Mouse (Mus musculus) mouse embryonic stem cell (cell line): ENCODE measurements at regions not wholly inside any gene's neighbourhood (a gene's known extent, or its start where the extent isn't known, plus 50 kb on each side); places are given as distances from the start of the nearest gene placed in this dataset.
"Not testable (repeated sequence)": the region's sequence is repeated elsewhere in the genome, so short reads cannot be mapped to it uniquely, and the experiment has no call there.

Experiments used
- in situ Hi-C, 2 experiments: fragments of 300-500 bp; cut with MboI; formaldehyde crosslinking; loops; 1 replicate in 1 of 2; 3 replicates in 1 of 2; pipeline ENCODE4 v1.14.3; 2019 to 2020; ENCODE audit warnings: low sequenced_read_pairs in 2 of 2, low pct_unique_long_range_greater_than_20kb in 1 of 2, mixed read lengths in 1 of 2; ENCODE audit not compliant: unreplicated experiment in 1 of 2

DNA sequence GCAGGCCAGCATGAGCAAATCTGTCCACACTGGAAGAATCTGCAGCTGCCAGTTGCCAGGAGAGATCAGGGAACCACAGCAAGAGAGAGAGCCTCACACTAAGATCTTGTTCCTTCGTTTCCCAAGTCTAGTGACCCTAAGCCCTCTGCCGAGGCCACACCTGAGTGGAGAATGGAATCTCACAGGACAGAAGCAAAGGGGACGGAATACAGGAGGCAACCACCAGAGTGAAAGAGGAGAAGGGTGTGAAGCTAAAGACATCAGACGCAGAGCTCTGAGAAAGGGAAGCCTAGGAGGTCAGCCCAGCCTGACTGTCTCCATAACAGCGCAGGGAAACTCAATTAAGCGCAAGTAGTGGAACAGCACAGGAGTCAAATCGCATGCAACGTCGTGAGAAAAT lies 75.0 kb downstream of the Suds3 start:
- in situ Hi-C loops: no loop called here

DNA sequence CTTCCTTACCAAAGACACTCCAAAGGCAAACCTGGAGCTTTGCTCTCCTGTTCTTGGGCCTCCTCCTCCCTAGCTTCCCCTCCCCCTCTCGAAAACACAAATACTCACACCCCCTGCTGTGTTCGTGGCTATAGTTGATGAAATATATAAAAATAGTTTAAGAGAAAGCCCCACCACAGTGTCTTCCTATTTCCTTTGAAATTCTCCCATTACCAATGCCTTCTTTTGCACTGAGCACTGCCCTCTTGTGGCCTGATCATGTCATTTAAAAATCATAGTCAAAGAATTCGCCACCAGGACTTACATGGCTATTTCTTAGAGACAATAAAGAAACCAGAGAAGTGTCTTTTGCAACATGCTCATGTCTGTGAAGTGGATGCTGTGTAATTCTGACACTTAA lies 78.7 kb downstream of the Suds3 start:
- in situ Hi-C loops: no loop called here

GRCm38 (mm10) chr5:117032130-117032529 lies 83.8 kb downstream of the Suds3 start:
- in situ Hi-C loops: no loop called here

DNA sequence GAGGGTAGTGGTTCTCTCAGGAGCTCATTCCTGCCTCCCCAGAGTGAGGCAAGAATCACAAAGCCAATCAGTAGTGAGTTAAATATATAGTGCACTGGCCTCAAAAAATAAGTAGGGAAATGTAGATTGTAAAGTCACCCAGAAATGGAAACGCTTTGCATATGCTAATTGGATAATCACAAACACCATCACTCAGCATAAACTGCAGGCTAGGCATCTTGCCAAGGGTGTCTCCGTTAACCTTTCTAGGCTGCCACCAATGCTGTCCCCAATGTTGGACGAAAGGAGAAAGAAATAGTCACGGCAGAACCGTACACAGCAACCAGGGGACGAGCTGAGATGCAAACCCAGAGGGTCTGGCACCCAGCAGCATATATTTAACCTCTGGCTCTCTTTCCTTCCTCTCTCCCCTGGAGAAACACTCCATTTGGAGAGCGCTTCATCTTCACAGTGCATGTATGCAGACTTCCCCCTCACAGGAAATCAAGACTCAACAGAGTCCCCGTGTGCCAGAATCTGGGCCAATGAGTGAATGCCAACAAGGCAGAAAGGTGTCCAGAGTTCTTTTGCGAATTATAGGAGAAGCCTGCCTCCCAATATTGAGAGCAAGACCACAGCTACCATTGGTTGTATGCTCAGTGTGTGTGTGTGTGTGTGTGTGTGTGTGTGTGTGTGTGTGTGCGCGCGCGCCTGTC lies 90.1 kb downstream of the Suds3 start:
- in situ Hi-C loops: no loop called here

GRCm38 (mm10) chr5:117018419-117019150 lies 97.3 kb downstream of the Suds3 start:
- in situ Hi-C loops: no loop called here

GRCm38 (mm10) chr5:117011128-117011527 lies 104.8 kb downstream of the Suds3 start:
- in situ Hi-C loops: no loop called here

DNA sequence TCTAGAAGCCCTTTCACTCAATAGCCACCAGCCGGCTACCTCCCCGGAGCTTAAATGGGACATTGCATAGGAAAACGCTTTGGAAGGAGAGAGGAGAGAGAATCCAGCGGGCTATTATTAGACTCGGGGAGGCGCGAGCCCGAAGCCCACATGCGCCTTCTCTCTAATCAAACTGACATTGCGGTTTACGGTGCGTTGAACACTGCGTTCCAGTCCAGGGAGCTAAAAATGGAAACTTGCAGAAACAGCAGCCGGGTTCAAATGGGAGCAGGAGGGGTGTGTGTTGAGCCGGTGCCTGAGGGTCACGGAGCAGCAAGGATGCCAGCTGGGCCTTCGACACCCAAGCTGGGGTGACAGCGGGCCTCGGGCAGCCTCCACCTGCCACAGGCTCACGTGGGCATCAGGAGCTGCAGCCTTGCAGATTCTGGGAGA lies 115.1 kb downstream of the Suds3 start:
- in situ Hi-C loops: no loop called here

GRCm38 (mm10) chr5:116994508-116994907 lies 121.4 kb downstream of the Suds3 start:
- in situ Hi-C loops: no loop called here

GRCm38 (mm10) chr5:116993674-116994073 lies 122.2 kb downstream of the Suds3 start:
- in situ Hi-C loops: no loop called here

- in situ Hi-C loops: no loop called here
Measured at GRCm38 (mm10) chr5:116991461-116991860, 124.5 kb downstream of the Suds3 start.

DNA sequence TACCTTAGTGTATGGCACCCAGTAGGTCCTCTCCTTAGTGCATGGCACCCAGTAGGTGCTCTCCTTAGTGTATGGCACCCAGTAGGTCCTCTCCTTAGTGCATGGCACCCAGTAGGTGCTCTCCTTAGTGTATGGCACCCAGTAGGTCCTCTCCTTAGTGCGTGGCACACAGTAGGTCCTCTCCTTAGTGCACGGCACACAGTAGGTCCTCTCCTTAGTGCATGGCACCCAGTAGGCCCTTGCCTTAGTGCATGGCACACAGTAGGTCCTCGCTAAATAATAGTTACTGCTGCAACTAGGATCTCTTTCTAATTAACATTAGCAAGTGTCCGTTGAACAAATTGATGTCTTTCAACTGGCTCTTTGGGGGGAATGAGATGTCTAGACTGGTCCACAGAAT lies 144.4 kb downstream of the Suds3 start:
- in situ Hi-C loops: not testable (repeated sequence)

GRCm38 (mm10) chr5:116964171-116964570 lies 151.7 kb downstream of the Suds3 start:
- in situ Hi-C loops: no loop called here

GRCm38 (mm10) chr5:116963106-116963505 lies 152.8 kb downstream of the Suds3 start:
- in situ Hi-C loops: no loop called here

DNA sequence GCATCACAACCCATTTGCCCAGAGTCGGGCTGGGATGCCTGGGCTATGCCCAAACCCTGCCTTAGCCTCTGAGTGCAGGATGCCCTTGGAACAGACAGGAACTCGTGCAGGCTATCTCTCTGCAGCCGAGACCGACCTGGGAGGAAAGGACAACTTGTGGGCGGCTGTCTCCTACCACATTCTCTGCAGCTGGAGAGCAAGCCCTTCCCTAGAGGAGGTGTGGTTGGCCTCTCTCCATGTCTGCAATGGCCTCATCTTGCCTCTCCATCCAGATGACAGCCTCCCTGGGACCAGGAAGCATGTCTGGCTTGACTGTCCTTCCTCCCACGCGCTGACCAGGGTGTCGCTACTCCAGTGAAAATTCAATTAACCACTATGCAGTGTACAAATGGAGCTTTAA lies 155.9 kb downstream of the Suds3 start:
- in situ Hi-C loops: no loop called here

DNA sequence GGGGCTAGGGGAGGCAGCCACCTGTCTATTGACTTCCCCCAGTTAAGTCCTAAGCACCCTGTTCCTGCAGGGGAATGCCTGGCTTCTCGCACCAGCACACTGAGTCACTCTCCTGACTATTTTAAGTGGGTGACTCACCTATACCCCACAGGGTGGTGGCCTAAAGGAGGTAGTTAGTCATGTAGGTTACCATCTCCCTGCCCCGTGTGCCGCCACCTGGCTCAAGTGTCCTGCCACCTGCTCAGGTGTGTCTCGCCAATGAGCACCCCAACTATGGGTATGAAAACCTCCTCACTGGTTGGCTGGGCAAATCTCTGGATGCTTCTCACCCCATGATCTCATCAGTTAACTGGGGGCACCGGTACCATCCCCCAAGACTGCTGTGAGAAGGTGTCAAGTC lies 157.8 kb downstream of the Suds3 start:
- in situ Hi-C loops: no loop called here

GRCm38 (mm10) chr5:116956572-116956971 lies 159.3 kb downstream of the Suds3 start:
- in situ Hi-C loops: no loop called here

DNA sequence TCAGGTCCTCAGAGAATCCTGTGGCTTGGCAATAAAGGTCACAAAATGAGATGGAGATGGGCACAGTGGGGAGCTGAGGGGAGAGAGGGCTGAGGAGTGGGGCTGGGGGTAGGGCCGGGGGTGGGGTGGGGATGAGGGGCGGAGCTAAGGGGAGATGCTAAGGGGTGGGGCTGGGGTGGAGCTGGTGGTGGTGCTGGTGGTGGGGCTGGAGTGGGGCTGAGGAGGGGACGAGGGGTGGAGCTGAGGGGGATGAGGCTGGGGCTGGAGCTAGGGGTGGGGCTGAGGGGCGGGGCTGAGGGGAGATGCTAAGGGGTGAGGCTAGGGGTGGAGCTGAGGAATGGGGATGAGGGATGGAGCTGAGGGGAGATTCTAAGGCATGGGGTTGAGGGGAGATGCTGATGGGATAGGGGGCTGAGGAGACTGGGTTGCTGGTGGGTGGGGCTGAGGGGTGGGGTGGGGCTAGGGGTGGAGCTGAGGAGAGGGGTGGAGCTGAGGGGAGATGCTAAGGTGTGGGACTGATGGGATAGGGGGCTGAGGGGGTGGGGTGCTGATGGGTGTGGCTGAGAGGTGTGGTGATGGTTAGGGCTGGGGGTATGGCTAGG lies 165.5 kb downstream of the Suds3 start:
- in situ Hi-C loops: no loop called here

DNA sequence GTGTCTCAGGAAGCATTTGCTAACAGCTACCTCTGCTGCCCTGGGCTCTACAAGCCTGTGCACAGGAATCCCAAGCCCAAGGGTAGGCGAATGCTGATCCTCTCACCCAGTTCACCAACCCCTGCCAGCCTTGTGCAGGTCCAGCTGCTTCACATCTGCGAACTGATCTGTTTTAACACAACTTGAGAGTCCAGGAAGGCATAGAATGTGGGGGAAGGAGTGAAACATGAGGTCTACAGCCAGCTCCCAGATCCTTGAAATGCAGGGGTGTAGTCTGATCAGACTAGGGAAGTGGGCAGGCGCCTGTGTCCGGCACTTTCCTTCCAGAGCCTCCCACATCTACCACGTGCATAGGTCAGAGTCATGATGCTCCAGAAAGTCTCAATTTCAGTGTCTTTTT lies 181.3 kb downstream of the Suds3 start:
- in situ Hi-C loops: no loop called here

DNA sequence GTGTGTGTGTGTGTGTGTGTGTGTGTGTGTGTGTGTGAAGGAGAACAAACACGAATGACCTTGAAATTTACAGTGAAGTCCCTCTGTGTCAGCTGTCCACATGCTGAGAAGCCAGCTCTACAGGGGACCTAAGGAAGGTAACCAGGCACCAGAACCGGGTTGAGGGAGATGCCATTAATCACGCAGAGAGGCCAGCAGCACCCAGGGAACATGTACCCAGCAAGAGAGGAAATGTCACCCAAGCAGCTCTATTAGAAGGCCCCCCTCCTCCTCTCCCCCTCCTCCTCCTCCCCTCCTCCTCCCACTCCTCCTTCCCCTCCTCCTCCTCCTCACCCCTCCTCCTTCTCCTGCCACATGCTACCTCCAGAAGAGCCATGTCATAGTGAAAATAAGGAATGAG lies 181.8 kb downstream of the Suds3 start:
- in situ Hi-C loops: no loop called here

GRCm38 (mm10) chr5:116933105-116933504 lies 182.8 kb downstream of the Suds3 start:
- in situ Hi-C loops: no loop called here
